Mouse (Mus musculus) ES-Bruce4 (cell line): ENCODE measurements at regions not wholly inside any gene's neighbourhood (a gene's known extent, or its start where the extent isn't known, plus 50 kb on each side); places are given as distances from the start of the nearest gene placed in this dataset.

Experiments
- CTCF ChIP-seq: IDR thresholded peaks from one replicate; pipeline ENCODE4 v1.8.1; 2011; ENCODE audit warnings: low read depth, low read length
- POLR2A ChIP-seq: IDR thresholded peaks from one replicate; pipeline ENCODE4 v1.8.1; 2011; ENCODE audit warnings: low read length; ENCODE audit not compliant: insufficient read depth

GRCm38 (mm10) chr13:43861424-43861823 lies 76.8 kb downstream of the Cd83 start:
- TF ChIP-seq POLR2A: no peak
- TF ChIP-seq CTCF: no peak
